24 mouse cellular contexts compared by ENCODE assay signal in the genomic region with DNA sequence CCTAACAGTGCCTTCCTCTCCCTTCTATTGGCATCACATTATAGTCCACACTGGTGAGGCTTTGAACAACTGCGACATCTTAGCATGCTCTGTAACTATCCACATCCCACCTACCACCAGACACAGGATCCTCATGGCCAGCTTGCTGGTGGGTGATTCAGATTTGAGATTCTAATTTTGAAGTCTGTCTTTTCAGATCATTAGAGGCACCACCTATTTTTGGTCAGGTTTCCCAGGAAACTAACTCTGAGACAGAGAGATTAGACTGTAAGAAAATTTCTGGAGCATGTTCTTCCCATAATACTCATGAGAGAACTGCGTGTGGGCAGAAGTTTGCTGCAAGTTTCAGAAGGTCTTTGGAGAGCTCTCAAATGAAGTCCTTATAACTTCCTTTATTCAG.
DNase-seq lines count a peak whose midpoint lies in the region; ATAC-seq and TF ChIP-seq lines count a peak whose summit lies in the region.
"Had no signal": no experiment of that assay in that cellular context is flagged by ENCODE, and none has a peak within 500 bp of the region (broad histone marks: within the 10 kb centered on the region; RNA-seq: fewer than 3 reads in every experiment).

No protein-coding gene starts in this region.

- no peak for TF ChIP-seq CTCF in midbrain, postnatal 0 days (IDR thresholded peaks at IDR 0.05)

- H3K9ac ChIP-seq in forebrain, embryonic 14.5 days (ENCODE audit: low read length), result no peak overlapping the region
- H3K9ac ChIP-seq in midbrain, postnatal 0 days (replicated peaks; ENCODE audit: low read length, poor library complexity, severe bottlenecking), result no peak overlapping the region
- H3K9ac ChIP-seq: forebrain, embryonic 12.5 days; hindbrain, embryonic 12.5 days; limb, embryonic 15.5 days; midbrain, embryonic 15.5 days; stomach, embryonic 15.5 days had no signal

- H3K27me3 ChIP-seq in forebrain, embryonic 14.5 days (replicated peaks; ENCODE audit: control insufficient read depth, insufficient read depth, low read length), result no peaks in the 10 kb centered on the region
- H3K27me3 ChIP-seq in midbrain, postnatal 0 days (ENCODE audit: insufficient read depth, low read length), result no peaks in the 10 kb centered on the region
- H3K27me3 ChIP-seq: CH12.LX; forebrain, embryonic 12.5 days; hindbrain, embryonic 12.5 days; limb, embryonic 15.5 days; megakaryocyte, embryonic 14.5 days; midbrain, embryonic 15.5 days; stomach, embryonic 15.5 days had no signal

- no peaks in the 10 kb centered on the region for H3K36me3 ChIP-seq in forebrain, embryonic 14.5 days (ENCODE audit: control insufficient read depth, insufficient read depth, low read length)
- no peaks in the 10 kb centered on the region for H3K36me3 ChIP-seq in midbrain, postnatal 0 days (ENCODE audit: insufficient read depth, low read length)
- H3K36me3 ChIP-seq: embryonic facial prominence, embryonic 10.5 days; forebrain, embryonic 12.5 days; hindbrain, embryonic 12.5 days; limb, embryonic 15.5 days; midbrain, embryonic 15.5 days; stomach, embryonic 15.5 days had no signal

- H3K4me3 ChIP-seq in forebrain, embryonic 14.5 days (ENCODE audit: low read depth, low read length), result no peak overlapping the region
- H3K4me3 ChIP-seq in midbrain, postnatal 0 days (ENCODE audit: low read depth, low read length), result no peak overlapping the region
- H3K4me3 ChIP-seq: embryonic facial prominence, embryonic 10.5 days; forebrain, embryonic 12.5 days; gastrocnemius, adult 2 months; hindbrain, embryonic 12.5 days; limb, embryonic 15.5 days; megakaryocyte, embryonic 14.5 days; midbrain, embryonic 15.5 days; stomach, embryonic 15.5 days had no signal

- ATAC-seq in forebrain, embryonic 14.5 days, result no peak
- no peak for ATAC-seq in erythroblast, adult 5-6 weeks (replicated peaks; ENCODE audit: low FRiP score, poor library complexity, severe bottlenecking)
- ATAC-seq in midbrain, postnatal 0 days (ENCODE audit: low FRiP score), result no peak
- ATAC-seq: midbrain, embryonic 15.5 days had no signal

- WGBS in forebrain, embryonic 14.5 days, result 89% methylated on average over 2 of the region's 2 CpGs
- 91% methylated on average over 2 of the region's 2 CpGs for WGBS in midbrain, postnatal 0 days

- no peaks in the 10 kb centered on the region for H3K4me1 ChIP-seq in forebrain, embryonic 14.5 days (ENCODE audit: control insufficient read depth, insufficient read depth, low read length)
- H3K4me1 ChIP-seq in midbrain, postnatal 0 days (ENCODE audit: insufficient read depth, low read length), result no peaks in the 10 kb centered on the region
- H3K4me1 ChIP-seq: embryonic facial prominence, embryonic 10.5 days; forebrain, embryonic 12.5 days; hindbrain, embryonic 12.5 days; limb, embryonic 15.5 days; megakaryocyte, embryonic 14.5 days; midbrain, embryonic 15.5 days; stomach, embryonic 15.5 days had no signal

- peak; percentile 88 for DNase-seq in brain, adult 2 months (ENCODE audit: low read depth, low spot score)
- peak; percentile 16 to 55 for DNase-seq in frontal cortex, postnatal 14 days (ENCODE audit: low spot score in 2 of 2)
- DNase-seq in layer of hippocampus, postnatal 36 days, result peak; percentile 7 to 42
- DNase-seq in right cerebral cortex, adult 2 months (ENCODE audit: low spot score in 2 of 2), result peak; percentile 69 to 73
- no peak for DNase-seq in forebrain, embryonic 14.5 days (ENCODE audit: low spot score)
- no peak for DNase-seq in liver
- DNase-seq in midbrain, postnatal 0 days (ENCODE audit: low spot score), result no peak
- DNase-seq: adrenal gland, postnatal 14 days; cerebellum, adult 11-12 months; cerebellum, postnatal 25 days; gastrocnemius, adult 2 months; heart, postnatal 10 days; kidney, adult 18-20 months had no signal

- no peaks in the 10 kb centered on the region for H3K9me3 ChIP-seq in forebrain, embryonic 14.5 days (replicated peaks; ENCODE audit: control insufficient read depth, low read length)
- H3K9me3 ChIP-seq in midbrain, postnatal 0 days (ENCODE audit: low read length), result no peaks in the 10 kb centered on the region
- H3K9me3 ChIP-seq: embryonic facial prominence, embryonic 10.5 days; forebrain, embryonic 12.5 days; hindbrain, embryonic 12.5 days; limb, embryonic 15.5 days; midbrain, embryonic 15.5 days; stomach, embryonic 15.5 days had no signal

- H3K4me2 ChIP-seq in forebrain, embryonic 14.5 days (ENCODE audit: low read length), result no peak overlapping the region
- H3K4me2 ChIP-seq in midbrain, postnatal 0 days (ENCODE audit: low read depth, low read length, poor library complexity, severe bottlenecking), result no peak overlapping the region
- H3K4me2 ChIP-seq: forebrain, embryonic 12.5 days; heart, embryonic 11.5 days; hindbrain, embryonic 12.5 days; limb, embryonic 15.5 days; midbrain, embryonic 15.5 days; stomach, embryonic 15.5 days had no signal

- H3K27ac ChIP-seq in forebrain, embryonic 14.5 days (ENCODE audit: low read depth, low read length), result no peak overlapping the region
- H3K27ac ChIP-seq in midbrain, postnatal 0 days (ENCODE audit: low read depth, low read length), result no peak overlapping the region
- H3K27ac ChIP-seq: embryonic facial prominence, embryonic 10.5 days; forebrain, embryonic 12.5 days; gastrocnemius, adult 2 months; hindbrain, embryonic 12.5 days; kidney, postnatal 0 days; limb, embryonic 15.5 days; midbrain, embryonic 15.5 days; stomach, embryonic 15.5 days had no signal

Comparison
In these comparisons a context has a peak if more than half of its experiments do, and no peak if none do; other contexts are left out.
1. DNase-seq: peak in brain, adult 2 months (single experiment), frontal cortex, postnatal 14 days (2 of 2), layer of hippocampus, postnatal 36 days (2 of 2) and right cerebral cortex, adult 2 months (2 of 2); none in forebrain, embryonic 14.5 days (single experiment), liver (single experiment) and midbrain, postnatal 0 days (single experiment).